Mouse (Mus musculus): ENCODE data around the gene Gata3.

DNA sequence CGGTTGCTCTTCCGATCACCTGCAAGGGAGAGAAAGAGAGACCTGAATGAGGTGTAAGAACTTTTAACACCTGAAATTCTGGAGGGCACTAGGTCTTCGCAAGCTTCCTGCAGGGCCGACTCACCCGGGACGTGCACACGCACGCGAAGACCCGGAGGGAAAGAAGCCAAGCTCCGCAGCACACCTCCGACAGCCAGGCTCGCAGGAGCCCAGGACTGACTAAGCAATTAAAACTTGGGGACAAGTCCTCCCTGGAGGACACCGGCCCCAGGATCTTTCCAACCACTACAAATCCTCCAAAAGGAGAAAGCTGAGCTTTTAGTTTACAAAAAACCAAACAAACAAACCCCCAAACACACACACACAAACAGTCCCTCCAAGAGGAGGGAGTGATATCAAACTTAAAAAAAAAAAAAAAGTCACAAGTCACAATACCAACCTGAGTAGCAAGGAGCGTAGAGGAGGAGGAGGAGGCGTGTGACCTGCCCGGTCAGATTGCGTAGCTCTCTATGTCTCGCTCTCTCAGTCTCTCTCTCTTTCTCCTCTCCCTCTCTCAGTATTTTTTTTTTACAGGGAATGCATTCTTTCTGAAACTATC, 11.8 kb downstream of the Gata3 start:
- TF ChIP-seq EP300 (optimal IDR thresholded peaks at IDR 0.05), result no peak
- TF ChIP-seq CTCF (IDR thresholded peaks at IDR 0.05; ENCODE audit: low read depth), result no peak
